Mouse (Mus musculus) v-Abl transformed pro-B cells (cell line): ENCODE data around the gene Capza2.

Experiments used
- in situ Hi-C, 2 experiments: fragments of 400-800 bp; cut with MboI; formaldehyde crosslinking; loops; one replicate each; pipeline ENCODE4 v1.15.1; 2025; ENCODE audit not compliant: unreplicated experiment in 2 of 2

Gene Capza2

GRCm38 (mm10) chr6:17637205-17638203 lies 1.5 kb downstream of the Capza2 start:
- in situ Hi-C loops, result loop anchor here in 1 of 2 experiments (25.0 kb wide), 1 partner anchor 1800 kb away; no protein-coding TSS in a partner anchor

GRCm38 (mm10) chr6:17640031-17640430 lies 4.0 kb downstream of the Capza2 start:
- in situ Hi-C loops, result loop anchor here in 1 of 2 experiments (25.0 kb wide), 1 partner anchor 1803 kb away; no protein-coding TSS in a partner anchor

GRCm38 (mm10) chr6:17642739-17643138 lies 6.7 kb downstream of the Capza2 start:
- in situ Hi-C loops, result loop anchor here in 1 of 2 experiments (25.0 kb wide), 1 partner anchor 1805 kb away; no protein-coding TSS in a partner anchor

- in situ Hi-C loops, result loop anchor here in 1 of 2 experiments (25.0 kb wide), 1 partner anchor 1809 kb away; no protein-coding TSS in a partner anchor
Observed at GRCm38 (mm10) chr6:17646107-17646506, 10.1 kb downstream of the Capza2 start.

GRCm38 (mm10) chr6:17652132-17652531 lies 16.1 kb downstream of the Capza2 start:
- in situ Hi-C loops, result no loop called here

GRCm38 (mm10) chr6:17655080-17655479 lies 19.0 kb downstream of the Capza2 start:
- in situ Hi-C loops, result no loop called here

GRCm38 (mm10) chr6:17657308-17657707 lies 21.3 kb downstream of the Capza2 start:
- in situ Hi-C loops, result no loop called here

GRCm38 (mm10) chr6:17665348-17665747 lies 29.3 kb downstream of the Capza2 start:
- in situ Hi-C loops, result no loop called here

- in situ Hi-C loops, result no loop called here
Observed at GRCm38 (mm10) chr6:17666024-17666423, 30.0 kb downstream of the Capza2 start.

- in situ Hi-C loops, result no loop called here
Observed at GRCm38 (mm10) chr6:17667813-17668212, 31.8 kb downstream of the Capza2 start.

GRCm38 (mm10) chr6:17668334-17668733 lies 32.3 kb downstream of the Capza2 start:
- in situ Hi-C loops, result no loop called here

- in situ Hi-C loops, result loop anchor here in 1 of 2 experiments (10.0 kb wide), 2 partner anchors 415 to 705 kb away; no protein-coding TSS in a partner anchor
Observed at GRCm38 (mm10) chr6:17669826-17670225, 33.8 kb downstream of the Capza2 start.

- in situ Hi-C loops, result loop anchor here (5.0 to 25.0 kb wide), 5 partner anchors 52 to 700 kb away; no protein-coding TSS in a partner anchor
Observed at GRCm38 (mm10) chr6:17675019-17675756, 39.2 kb downstream of the Capza2 start.

GRCm38 (mm10) chr6:17677008-17677407 lies 41.0 kb downstream of the Capza2 start:
- in situ Hi-C loops, result loop anchor here (5.0 to 25.0 kb wide), 5 partner anchors 50 to 698 kb away; no protein-coding TSS in a partner anchor

GRCm38 (mm10) chr6:17680266-17680925 lies 44.4 kb downstream of the Capza2 start:
- in situ Hi-C loops, result loop anchor here in 1 of 2 experiments (25.0 kb wide), 1 partner anchor 318 kb away; no protein-coding TSS in a partner anchor

GRCm38 (mm10) chr6:17681810-17682209 lies 45.8 kb downstream of the Capza2 start:
- in situ Hi-C loops, result loop anchor here in 1 of 2 experiments (25.0 kb wide), 1 partner anchor 320 kb away; no protein-coding TSS in a partner anchor

- in situ Hi-C loops, result loop anchor here in 1 of 2 experiments (25.0 kb wide), 1 partner anchor 326 kb away; no protein-coding TSS in a partner anchor
Observed at GRCm38 (mm10) chr6:17688676-17689075, 52.6 kb downstream of the Capza2 start.

GRCm38 (mm10) chr6:17692647-17693046 lies 56.6 kb downstream of the Capza2 start, which contains the start of gene St7:
Gene St7 (plus strand): TSS chr6:17692933.
- in situ Hi-C loops, result loop anchor here in 1 of 2 experiments (25.0 kb wide), 1 partner anchor 330 kb away; no protein-coding TSS in a partner anchor

GRCm38 (mm10) chr6:17693726-17694549 lies 57.9 kb downstream of the Capza2 start:
- in situ Hi-C loops, result loop anchor here in 1 of 2 experiments (25.0 kb wide), 1 partner anchor 332 kb away; no protein-coding TSS in a partner anchor
